ENCODE assay signal across 28 mouse cellular contexts in genomic region chr9:47802527-47802926, GRCm38 (mm10).
"Had no signal": no experiment of that assay in that cellular context is flagged by ENCODE, and none has a peak within 500 bp of the region (broad histone marks: within the 10 kb centered on the region; RNA-seq: fewer than 3 reads in every experiment).

No protein-coding gene starts in this region.

- H3K36me3 ChIP-seq: embryonic facial prominence, embryonic 15.5 days had no signal

- H3K9ac ChIP-seq: embryonic facial prominence, embryonic 12.5 days; embryonic facial prominence, embryonic 13.5 days; embryonic facial prominence, embryonic 15.5 days; forebrain, embryonic 12.5 days; forebrain, embryonic 15.5 days; forebrain, postnatal 0 days had no signal

- DNase-seq: cerebellum, adult 18-20 months; cerebellum, adult 2 months; cerebellum, adult 8-10 months; cerebellum, adult 9-10 months; cerebellum, adult 9-11 months; cerebellum, postnatal 10 days; cerebellum, postnatal 14 days; cerebellum, postnatal 25 days; cerebellum, postnatal 36 days; embryo, embryonic 11 days; forebrain, postnatal 0 days; gastrocnemius, adult 2 months; gastrocnemius, postnatal 10 days; gastrocnemius, postnatal 14 days; gastrocnemius, postnatal 25 days; gastrocnemius, postnatal 36 days; heart, adult 18-20 months had no signal

- H3K9me3 ChIP-seq: embryonic facial prominence, embryonic 10.5 days; embryonic facial prominence, embryonic 12.5 days; embryonic facial prominence, embryonic 13.5 days; embryonic facial prominence, embryonic 15.5 days; forebrain, embryonic 10.5 days; forebrain, embryonic 12.5 days; forebrain, embryonic 13.5 days; forebrain, embryonic 15.5 days had no signal

- H3K4me2 ChIP-seq: embryonic facial prominence, embryonic 12.5 days; embryonic facial prominence, embryonic 13.5 days; embryonic facial prominence, embryonic 15.5 days; forebrain, embryonic 12.5 days; forebrain, embryonic 13.5 days; forebrain, embryonic 15.5 days had no signal

- ATAC-seq: forebrain, embryonic 13.5 days; forebrain, embryonic 14.5 days; forebrain, embryonic 15.5 days; forebrain, embryonic 16.5 days; forebrain, postnatal 0 days had no signal

- H3K27ac ChIP-seq: embryonic facial prominence, embryonic 10.5 days; embryonic facial prominence, embryonic 12.5 days; embryonic facial prominence, embryonic 13.5 days; embryonic facial prominence, embryonic 15.5 days; forebrain, embryonic 13.5 days; gastrocnemius, adult 2 months had no signal

- H3K4me3 ChIP-seq: embryonic facial prominence, embryonic 10.5 days; embryonic facial prominence, embryonic 12.5 days; embryonic facial prominence, embryonic 13.5 days; embryonic facial prominence, embryonic 15.5 days; erythroblast, embryonic 14.5 days; forebrain, embryonic 10.5 days; forebrain, embryonic 12.5 days; forebrain, embryonic 13.5 days; forebrain, embryonic 15.5 days; gastrocnemius, adult 2 months had no signal

- H3K27me3 ChIP-seq: embryonic facial prominence, embryonic 12.5 days; embryonic facial prominence, embryonic 13.5 days; embryonic facial prominence, embryonic 15.5 days; forebrain, embryonic 12.5 days; forebrain, embryonic 13.5 days; forebrain, embryonic 15.5 days had no signal
